Mouse (Mus musculus) myocyte (in vitro differentiated cells): ENCODE results near the gene Lat.

Source experiments
- CEBPB ChIP-seq: IDR thresholded peaks from 2 replicates; pipeline ENCODE4 v1.6.1; 2011; ENCODE audit warnings: mild to moderate bottlenecking, moderate library complexity; ENCODE audit not compliant: poor library complexity, insufficient read depth, severe bottlenecking
- E2F4 ChIP-seq: IDR thresholded peaks from one replicate; pipeline ENCODE4 v1.6.1; 2011; ENCODE audit warnings: mild to moderate bottlenecking, control low read depth, moderate library complexity; ENCODE audit not compliant: insufficient read depth
- MAX ChIP-seq: IDR thresholded peaks from one replicate; pipeline ENCODE4 v1.6.1; 2011; ENCODE audit warnings: low read depth, mild to moderate bottlenecking, control low read depth
- MYOD1 ChIP-seq, 3 experiments: IDR thresholded peaks; one replicate each; pipeline ENCODE4 v1.6.1; 2011; ENCODE audit warnings: control low read depth in 2 of 3, low read depth in 2 of 3, mild to moderate bottlenecking in 2 of 3, moderate library complexity in 1 of 3; ENCODE audit not compliant: insufficient read length in 2 of 3, control insufficient read depth in 1 of 3
- MYOG ChIP-seq, 3 experiments: IDR thresholded peaks; one replicate each; pipeline ENCODE4 v1.6.1; 2011; ENCODE audit warnings: control low read depth in 2 of 3, low read depth in 2 of 3, mild to moderate bottlenecking in 2 of 3; ENCODE audit not compliant: insufficient read length in 2 of 3, control insufficient read depth in 1 of 3, insufficient read depth in 1 of 3
- POLR2A ChIP-seq: IDR thresholded peaks from one replicate; pipeline ENCODE4 v1.6.1; 2011; ENCODE audit warnings: low read depth, mild to moderate bottlenecking, control low read depth, moderate library complexity; ENCODE audit not compliant: insufficient read length
- POLR2AphosphoS2 ChIP-seq: IDR thresholded peaks from one replicate; pipeline ENCODE4 v1.6.1; 2011; ENCODE audit warnings: low read depth, control low read depth; ENCODE audit not compliant: insufficient read length
- REST ChIP-seq: IDR thresholded peaks from one replicate; pipeline ENCODE4 v1.6.1; 2011; ENCODE audit warnings: mild to moderate bottlenecking, control low read depth, moderate library complexity; ENCODE audit not compliant: insufficient read depth, insufficient read length
- SRF ChIP-seq: IDR thresholded peaks from one replicate; pipeline ENCODE4 v1.6.1; 2011; ENCODE audit warnings: low read depth; ENCODE audit not compliant: control insufficient read depth, insufficient read length
- TCF12 ChIP-seq: IDR thresholded peaks from one replicate; pipeline ENCODE4 v1.6.1; 2011; ENCODE audit warnings: mild to moderate bottlenecking, control low read depth; ENCODE audit not compliant: poor library complexity, insufficient read depth, severe bottlenecking
- TCF3 ChIP-seq: IDR thresholded peaks from one replicate; pipeline ENCODE4 v1.6.1; 2011; ENCODE audit warnings: low read depth, control low read depth; ENCODE audit not compliant: insufficient read length
- USF1 ChIP-seq: IDR thresholded peaks from one replicate; pipeline ENCODE4 v1.6.1; 2011; ENCODE audit warnings: low read depth, mild to moderate bottlenecking, control low read depth, moderate library complexity

DNA sequence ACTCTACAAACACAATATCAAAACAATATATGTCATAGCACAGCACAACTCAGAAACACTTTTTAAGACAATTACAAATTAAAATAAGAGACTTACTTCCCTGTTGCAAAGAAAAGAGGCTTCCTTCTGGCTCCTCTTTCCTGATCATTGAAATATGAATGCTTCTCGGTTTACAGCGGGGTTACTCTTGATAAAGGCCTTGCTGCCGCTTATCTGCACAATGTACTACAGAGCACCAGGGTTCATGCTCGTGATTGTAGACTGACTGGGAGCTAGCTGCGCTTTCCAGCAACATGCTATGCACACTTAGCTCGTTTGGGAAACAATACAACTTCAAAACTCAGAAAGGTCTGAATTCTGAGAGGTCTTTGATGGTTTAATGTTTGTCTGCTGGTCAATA is 27.9 kb upstream of the Lat start:
- TF ChIP-seq POLR2A (no peak), E2F4 (no peak), USF1 (no peak), MYOD1 (IDR thresholded peaks at IDR 0.05; ENCODE audit: control insufficient read depth in 1 of 3, insufficient read length in 2 of 3, low read depth in 2 of 3) (no peak), MAX (no peak), CEBPB (no peak), POLR2AphosphoS2 (no peak), MYOG (IDR thresholded peaks at IDR 0.05; ENCODE audit: control insufficient read depth in 1 of 3, insufficient read depth in 1 of 3, insufficient read length in 2 of 3, low read depth in 2 of 3) (no peak), REST (no peak), SRF (no peak), TCF12 (no peak), TCF3 (no peak)
